Mouse (Mus musculus) v-Abl transformed pro-B cells (cell line): Measurements from ENCODE around the gene Psma2.

Experiments used
- in situ Hi-C, 2 experiments: fragments of 400-800 bp; cut with MboI; formaldehyde crosslinking; loops; one replicate each; pipeline ENCODE4 v1.15.1; 2025; ENCODE audit not compliant: unreplicated experiment in 2 of 2

Gene Psma2

DNA sequence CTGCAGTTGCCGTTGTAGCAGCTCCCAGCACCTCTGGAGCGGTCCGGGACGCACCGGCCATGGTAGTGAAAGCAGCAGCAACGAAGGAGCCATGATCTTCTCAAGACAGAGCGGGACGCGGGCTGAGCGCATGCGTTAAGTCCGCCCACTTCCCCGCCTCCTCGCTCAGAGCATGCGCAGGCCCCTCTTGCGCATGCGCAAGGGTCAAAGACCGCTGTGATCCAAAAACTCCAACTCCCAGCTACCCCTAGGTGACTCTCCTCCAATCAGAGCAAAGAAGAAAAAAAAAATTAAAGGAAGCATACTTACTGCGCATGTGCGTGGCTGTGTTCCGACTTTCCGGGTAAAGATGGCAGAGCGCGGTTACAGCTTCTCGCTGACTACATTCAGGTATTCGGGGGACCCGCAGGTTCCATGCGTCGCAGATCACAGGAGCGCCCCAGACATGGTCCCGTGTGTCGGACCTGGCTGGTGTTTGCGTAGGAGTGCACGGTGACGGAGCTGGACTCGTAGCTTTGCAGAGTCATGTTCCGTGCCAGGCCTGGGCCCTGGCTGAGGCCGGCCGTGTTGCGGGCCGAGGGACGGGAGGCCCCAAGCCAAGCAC, at the start of gene Psma2, which contains the start of gene Mrpl32:
Gene Psma2 (plus strand): TSS at position 315 of the 604 bp plus-strand sequence.
Gene Mrpl32 (minus strand): TSS at position 240 of the 604 bp plus-strand sequence.
- in situ Hi-C loops: loop anchor here (10.0 to 25.0 kb wide), 8 partner anchors 426 to 1649 kb away; partner anchors contain the start of genes Arid4b (in 1 of the 2) and Ggps1 (in 1 of the 2)

DNA sequence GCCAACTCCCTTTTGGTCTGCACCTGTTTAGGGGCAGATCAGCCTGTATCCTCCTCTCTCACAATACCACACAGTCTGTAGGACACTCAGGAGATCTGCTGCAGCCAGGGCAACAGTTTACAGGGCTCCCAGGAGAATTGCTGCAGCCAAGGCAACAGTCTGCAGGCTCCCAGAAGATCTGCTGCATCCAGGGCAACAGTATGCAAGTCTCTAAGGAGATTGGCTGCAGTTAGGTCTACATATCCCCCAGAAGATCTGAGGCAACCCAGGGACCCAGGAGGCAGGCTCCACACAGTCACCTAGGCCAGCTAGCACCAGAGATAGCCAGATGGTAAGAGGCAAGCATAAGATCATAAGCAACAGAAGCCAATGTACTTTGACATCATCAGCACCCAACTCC, 38.9 kb upstream of the Psma2 start:
- in situ Hi-C loops: no loop called here

DNA sequence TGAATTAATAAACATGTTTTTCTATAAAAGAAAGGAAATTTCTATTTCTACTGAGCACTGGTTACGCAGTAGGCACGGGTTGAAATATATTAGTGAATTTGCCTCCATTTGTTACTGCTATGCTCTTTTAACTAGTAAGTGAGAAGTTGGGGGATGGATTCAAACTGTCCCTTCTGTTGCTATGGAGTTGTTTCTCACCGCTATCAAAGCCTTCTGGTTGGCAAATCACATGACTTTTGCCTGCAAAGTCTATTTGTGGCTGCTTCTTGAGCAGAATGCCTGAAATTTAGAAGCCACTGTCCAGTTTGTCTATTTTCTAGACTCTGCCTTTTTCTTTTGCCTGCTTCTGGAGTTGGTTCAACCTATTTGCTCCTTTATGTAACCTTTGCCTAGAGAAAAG, 32.6 kb upstream of the Psma2 start:
- in situ Hi-C loops: no loop called here

GRCm38 (mm10) chr13:14602744-14603143, 10.3 kb upstream of the Psma2 start:
- in situ Hi-C loops: loop anchor here (25.0 kb wide), 7 partner anchors 415 to 1660 kb away; partner anchors contain the start of genes Arid4b (in 1 of the 2) and Ggps1 (in 1 of the 2)

DNA sequence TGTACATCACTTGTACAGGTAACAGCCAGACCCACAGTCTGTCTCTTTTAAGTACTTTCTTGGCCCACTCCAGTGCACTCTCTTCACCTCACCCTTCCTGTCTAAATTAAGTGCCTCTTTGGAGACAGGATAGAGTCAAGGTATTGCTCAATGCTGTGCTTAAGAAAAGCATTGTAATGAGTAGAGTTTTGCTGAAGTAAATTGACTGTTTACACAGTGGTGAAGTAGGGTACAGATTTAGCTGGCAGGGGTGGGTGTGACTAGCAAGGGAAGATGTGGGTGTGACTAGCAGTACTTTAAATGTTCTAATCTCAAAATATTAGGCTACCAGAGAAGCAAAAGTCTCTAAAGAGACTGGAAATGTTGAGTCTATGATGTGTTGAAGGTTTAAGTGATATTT, 5.4 kb upstream of the Psma2 start:
- in situ Hi-C loops: loop anchor here (25.0 kb wide), 7 partner anchors 420 to 1655 kb away; partner anchors contain the start of genes Arid4b (in 1 of the 2) and Ggps1 (in 1 of the 2)

DNA sequence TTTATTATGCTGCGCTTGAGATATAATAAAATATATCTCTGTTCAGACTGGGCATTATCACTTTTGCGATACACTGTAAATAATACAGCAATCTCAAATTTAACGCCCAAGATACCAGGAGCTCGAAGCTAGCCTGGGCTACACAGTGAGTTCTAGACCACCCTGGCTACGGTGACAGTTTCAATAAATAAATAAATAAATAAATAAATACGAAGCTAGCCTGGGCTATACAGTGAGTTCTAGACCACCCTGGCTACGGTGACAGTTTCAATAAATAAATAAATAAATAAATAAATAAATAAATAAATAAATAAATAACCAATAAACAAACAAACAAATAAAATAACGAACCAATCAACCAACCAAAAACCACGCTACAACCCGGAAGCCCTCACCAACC, 577 bp upstream of the Psma2 start:
- in situ Hi-C loops: loop anchor here (10.0 to 25.0 kb wide), 8 partner anchors 425 to 1650 kb away; partner anchors contain the start of genes Arid4b (in 1 of the 2) and Ggps1 (in 1 of the 2)

- in situ Hi-C loops: loop anchor here (10.0 to 25.0 kb wide), 8 partner anchors 426 to 1649 kb away; partner anchors contain the start of genes Arid4b (in 1 of the 2) and Ggps1 (in 1 of the 2)
Observed at GRCm38 (mm10) chr13:14613553-14613952, 513 bp downstream of the Psma2 start.

- in situ Hi-C loops: loop anchor here (10.0 to 25.0 kb wide), 8 partner anchors 431 to 1644 kb away; partner anchors contain the start of genes Arid4b (in 1 of the 2) and Ggps1 (in 1 of the 2)
Observed at GRCm38 (mm10) chr13:14618724-14619123, 5.7 kb downstream of the Psma2 start.

DNA sequence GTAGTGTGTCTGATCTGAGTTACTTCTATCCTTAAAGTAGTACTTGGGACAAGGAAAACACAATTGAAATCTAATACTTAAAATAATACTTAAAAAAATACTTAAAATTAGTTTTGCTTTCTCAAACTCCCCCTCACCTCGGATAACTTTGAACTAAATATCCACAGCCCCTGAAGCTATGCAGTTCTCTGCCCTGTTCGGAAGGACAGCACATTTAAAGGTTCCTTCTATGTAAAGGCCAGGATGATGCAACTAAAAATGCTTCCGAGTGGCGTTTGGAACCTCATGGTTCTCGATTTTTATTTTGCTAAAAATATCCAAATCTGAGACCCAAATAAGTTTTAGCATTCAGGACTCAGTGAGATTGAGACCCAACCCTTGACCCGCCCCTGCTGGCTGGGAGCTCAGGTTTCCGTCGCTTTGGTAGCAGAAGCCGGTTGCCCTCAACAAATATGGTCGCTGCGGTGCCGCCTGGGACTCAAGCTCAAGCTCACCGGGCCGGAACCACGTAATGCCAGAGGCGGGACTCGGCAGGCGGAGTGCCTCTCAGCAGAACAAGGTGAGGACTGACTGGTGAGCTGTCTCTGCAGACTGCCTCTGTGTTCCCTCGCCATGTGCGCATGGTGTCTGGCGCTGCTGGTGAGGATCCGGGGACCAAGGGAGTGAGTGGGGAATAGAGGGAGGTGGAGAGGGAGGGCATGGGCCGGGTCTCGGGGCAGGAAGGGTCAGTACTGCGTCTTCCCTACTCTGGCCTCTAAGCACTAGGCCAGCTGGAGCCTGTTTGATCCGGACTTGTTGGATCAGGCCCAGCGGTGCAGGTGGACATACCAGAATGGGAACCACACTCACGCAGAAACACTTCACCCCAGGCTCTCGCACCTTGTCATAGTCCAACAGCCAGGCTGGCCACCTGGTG, 16.9 kb downstream of the Psma2 start, which contains the start of gene AW209491:
Gene AW209491 (plus strand): TSS at position 429 of the 916 bp plus-strand sequence.
- in situ Hi-C loops: no loop called here

GRCm38 (mm10) chr13:14639998-14640397, 27.0 kb downstream of the Psma2 start:
- in situ Hi-C loops: loop anchor here in 1 of 2 experiments (10.0 kb wide), 1 partner anchor 1375 kb away; the partner anchor contains the start of gene Inhba

DNA sequence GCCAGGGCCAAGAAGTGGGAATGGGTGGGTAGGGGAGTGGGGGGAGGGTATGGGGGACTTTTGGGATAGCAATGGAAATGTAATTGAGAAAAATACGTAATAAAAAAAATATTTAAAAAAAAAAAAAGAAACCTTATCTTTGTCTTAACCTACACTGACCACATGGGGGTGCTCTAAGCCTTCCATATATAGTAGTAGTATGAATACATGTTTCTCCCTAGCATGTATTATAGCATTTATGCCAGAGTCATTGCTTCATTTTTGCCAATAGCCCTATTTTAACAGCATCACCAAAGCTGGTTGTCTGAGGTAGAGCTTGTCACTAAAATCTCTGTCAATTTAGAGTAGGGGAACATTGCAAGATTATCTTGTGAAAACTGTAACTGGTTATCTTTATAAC, 36.3 kb downstream of the Psma2 start:
- in situ Hi-C loops: loop anchor here in 1 of 2 experiments (10.0 kb wide), 1 partner anchor 1366 kb away; the partner anchor contains the start of gene Inhba

DNA sequence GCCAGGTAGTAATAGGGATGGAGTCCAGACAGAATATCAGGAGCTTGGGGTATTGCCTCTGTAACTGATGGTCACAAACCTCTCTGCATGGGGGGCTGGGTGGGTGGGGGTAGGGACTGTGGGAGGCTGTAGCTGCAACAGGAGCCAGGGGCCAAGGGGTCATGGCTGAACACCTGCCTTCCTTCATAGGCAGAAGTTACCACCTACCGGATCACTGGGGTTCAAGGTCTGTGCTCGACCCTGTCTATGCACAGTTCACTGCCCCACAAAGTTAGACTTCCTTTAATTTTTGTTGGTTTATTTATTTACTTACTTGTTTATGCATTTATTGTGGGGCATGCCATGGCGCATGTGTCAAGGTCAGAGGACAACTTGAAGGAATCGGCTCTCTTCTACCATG, 54.1 kb downstream of the Psma2 start:
- in situ Hi-C loops: loop anchor here (25.0 kb wide), 2 partner anchors 1345 to 1820 kb away; partner anchors contain the start of gene Inhba (in 1 of the 2)

DNA sequence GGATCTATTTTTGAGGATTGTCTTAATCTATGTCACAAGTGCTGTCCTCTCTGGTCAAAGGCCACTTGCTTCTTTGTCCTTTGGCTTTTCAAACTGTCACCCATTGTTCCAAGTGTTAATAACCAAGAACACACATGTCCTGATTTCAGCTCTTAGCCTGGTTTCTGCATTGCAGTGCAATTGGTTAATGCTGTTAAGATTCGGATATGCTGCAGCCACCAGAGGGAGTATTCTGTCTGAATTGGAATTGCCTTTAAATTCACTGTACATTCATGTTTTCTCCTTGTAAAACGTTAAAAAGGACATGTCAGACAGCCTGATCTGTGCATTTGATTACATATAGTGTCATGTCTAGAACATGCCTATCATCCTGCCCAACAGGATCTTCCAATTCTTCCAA, 57.3 kb downstream of the Psma2 start:
- in situ Hi-C loops: loop anchor here (25.0 kb wide), 2 partner anchors 1342 to 1817 kb away; partner anchors contain the start of gene Inhba (in 1 of the 2)

- in situ Hi-C loops: no loop called here
Observed at GRCm38 (mm10) chr13:14688955-14689354, 75.9 kb downstream of the Psma2 start.

GRCm38 (mm10) chr13:14716801-14717200, 103.8 kb downstream of the Psma2 start:
- in situ Hi-C loops: no loop called here

GRCm38 (mm10) chr13:14717755-14718154, 104.7 kb downstream of the Psma2 start:
- in situ Hi-C loops: no loop called here
